Mouse (Mus musculus): ENCODE measurements around the gene Eif4a3.

DNA sequence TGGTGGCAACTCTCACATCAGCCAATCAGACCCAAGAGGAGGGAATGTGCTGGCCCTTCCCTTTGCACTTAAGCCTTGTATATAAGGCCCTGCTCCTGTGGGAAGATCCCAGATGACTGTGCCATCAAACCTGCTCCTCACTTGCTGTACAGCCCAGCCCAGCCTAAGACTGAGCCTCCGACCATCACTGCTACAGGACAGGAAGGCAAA, 7.7 kb upstream of the Eif4a3 start, which contains the start of gene Card14:
- no peak for TF ChIP-seq CTCF (IDR thresholded peaks at IDR 0.05; ENCODE audit: extremely low read depth, insufficient read depth, low read length)
- TF ChIP-seq POLR2A (IDR thresholded peaks at IDR 0.05; ENCODE audit: extremely low read depth, insufficient read depth, low read length), result no peak

All from cortical plate, adult 2 months (tissue).